Mouse (Mus musculus) liver, embryonic 14.5 days (tissue): ENCODE measurements around the gene Iars2.

Source experiments
- CTCF ChIP-seq: IDR thresholded peaks from 2 replicates; pipeline ENCODE4 v1.5.1; 2016; ENCODE audit warnings: antibody characterized with exemption, low read depth, control low read depth
- EP300 ChIP-seq: IDR thresholded peaks from 2 replicates; pipeline ENCODE4 v1.6.1; 2016; ENCODE audit warnings: antibody characterized with exemption, low read depth

DNA sequence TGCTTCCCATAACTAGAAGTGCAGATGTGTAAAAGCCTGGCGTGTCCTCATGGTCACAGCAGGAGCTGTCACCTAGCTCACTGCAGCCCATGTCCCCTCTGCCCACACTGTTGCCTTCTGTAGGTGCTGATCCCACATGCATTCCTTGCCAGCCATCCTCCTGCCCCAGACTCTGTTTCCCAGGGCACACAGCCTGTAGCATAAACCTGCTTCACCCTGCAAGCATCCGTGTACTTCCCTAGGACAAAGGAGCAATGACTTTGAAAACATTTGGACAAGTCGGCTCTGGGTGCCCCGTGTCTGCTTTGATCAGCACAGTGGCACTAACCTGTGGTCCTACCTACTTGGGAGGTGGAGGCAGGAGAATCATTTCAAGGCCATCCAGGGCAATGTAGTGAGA, 21.4 kb upstream of the Iars2 start:
- no peak for TF ChIP-seq CTCF
- TF ChIP-seq EP300 = no peak
